Comparison of ENCODE assay signal across 10 mouse cellular contexts in genomic region chr19:61141299-61141698, GRCm38 (mm10). TPM values are rescaled to one million over a fixed set of nuclear protein-coding genes. Genes with fewer than 3 reads are reported as not detected.
DNase-seq lines count a peak whose midpoint lies in the region; ATAC-seq and TF ChIP-seq lines count a peak whose summit lies in the region.
"Had no signal": no experiment of that assay in that cellular context is flagged by ENCODE, and none has a peak within 500 bp of the region (broad histone marks: within the 10 kb centered on the region; RNA-seq: fewer than 3 reads in every experiment).

No protein-coding gene starts in this region.

- H3K27ac ChIP-seq in heart, embryonic 15.5 days = peak overlapping the region; percentile 67; the same call in 1 of the 2 replicates
- H3K27ac ChIP-seq in bone marrow macrophage, adult 2 months (ENCODE audit: insufficient read depth, low read depth, low read length) = no peak overlapping the region
- H3K27ac ChIP-seq in hindbrain, embryonic 15.5 days (replicated peaks) = no peak overlapping the region
- no peak overlapping the region for H3K27ac ChIP-seq in midbrain, embryonic 14.5 days (replicated peaks; ENCODE audit: low read depth, low read length)

- peak overlapping the region; percentile 83 for H3K4me2 ChIP-seq in heart, embryonic 15.5 days
- H3K4me2 ChIP-seq in hindbrain, embryonic 15.5 days = peak overlapping the region; percentile 74
- peak overlapping the region; percentile 58 for H3K4me2 ChIP-seq in midbrain, embryonic 14.5 days (ENCODE audit: low read length)

- ATAC-seq in heart, embryonic 15.5 days (replicated peaks; ENCODE audit: insufficient number of reproducible peaks, insufficient read depth, low FRiP score, low read depth) = no peak
- ATAC-seq in hindbrain, embryonic 15.5 days (ENCODE audit: low FRiP score, low read depth) = no peak
- no peak for ATAC-seq in midbrain, embryonic 14.5 days (ENCODE audit: low FRiP score, low TSS enrichment)
- ATAC-seq in megakaryocyte-erythroid progenitor cell, adult 5-6 weeks (replicated peaks; ENCODE audit: low FRiP score, low TSS enrichment, poor library complexity, severe bottlenecking) = no peak

- no peaks in the 10 kb centered on the region for H3K27me3 ChIP-seq in heart, embryonic 15.5 days
- no peaks in the 10 kb centered on the region for H3K27me3 ChIP-seq in hindbrain, embryonic 15.5 days
- H3K27me3 ChIP-seq in midbrain, embryonic 14.5 days (ENCODE audit: control insufficient read depth, insufficient read depth, low read length) = no peaks in the 10 kb centered on the region
- H3K27me3 ChIP-seq: Patski had no signal

- no peak for TF ChIP-seq POLR2A in bone marrow macrophage, adult 2 months (IDR thresholded peaks at IDR 0.05; ENCODE audit: borderline replicate concordance, low read depth, low read length)

- no peak for TF ChIP-seq CTCF in bone marrow macrophage, adult 2 months (IDR thresholded peaks at IDR 0.05; ENCODE audit: low read depth, low read length)

- intact Hi-C loops in heart, postnatal 14 days (cut with DNase I) = no loop called here

- no peak for DNase-seq in heart, postnatal 14 days
- DNase-seq in midbrain, embryonic 14.5 days = no peak
- no peak for DNase-seq in frontal cortex, postnatal 14 days (ENCODE audit: low spot score in 2 of 2)
- DNase-seq in cerebellum, postnatal 4 days (ENCODE audit: low spot score in 2 of 2) = no peak

- H3K9ac ChIP-seq in heart, embryonic 15.5 days = peak overlapping the region; percentile 65
- peak overlapping the region; percentile 66 for H3K9ac ChIP-seq in hindbrain, embryonic 15.5 days
- H3K9ac ChIP-seq in midbrain, embryonic 14.5 days (replicated peaks; ENCODE audit: low read length) = peak overlapping the region; percentile 53; the same call in 1 of the 2 replicates

- H3K4me3 ChIP-seq in heart, embryonic 15.5 days = peak overlapping the region; percentile 83
- peak overlapping the region; percentile 82 for H3K4me3 ChIP-seq in bone marrow macrophage, adult 2 months (ENCODE audit: insufficient read depth, low read length)
- H3K4me3 ChIP-seq in hindbrain, embryonic 15.5 days = peak overlapping the region; percentile 78
- peak overlapping the region; percentile 47 for H3K4me3 ChIP-seq in midbrain, embryonic 14.5 days (replicated peaks; ENCODE audit: low read depth, low read length)

- WGBS in heart, embryonic 15.5 days = 16% methylated on average over 4 of the region's 4 CpGs
- WGBS in hindbrain, embryonic 15.5 days = 26% methylated on average over 4 of the region's 4 CpGs
- 26% methylated on average over 4 of the region's 4 CpGs for WGBS in midbrain, embryonic 14.5 days

- H3K9me3 ChIP-seq in heart, embryonic 15.5 days (replicated peaks) = no peaks in the 10 kb centered on the region
- no peaks in the 10 kb centered on the region for H3K9me3 ChIP-seq in hindbrain, embryonic 15.5 days
- H3K9me3 ChIP-seq in midbrain, embryonic 14.5 days (ENCODE audit: control insufficient read depth, low read length) = no peaks in the 10 kb centered on the region

- no peaks in the 10 kb centered on the region for H3K36me3 ChIP-seq in heart, embryonic 15.5 days
- no peaks in the 10 kb centered on the region for H3K36me3 ChIP-seq in hindbrain, embryonic 15.5 days
- no peaks in the 10 kb centered on the region for H3K36me3 ChIP-seq in midbrain, embryonic 14.5 days (ENCODE audit: control insufficient read depth, insufficient read depth, low read length)

- H3K4me1 ChIP-seq in heart, embryonic 15.5 days (replicated peaks) = peaks cover 12% of the 10 kb centered on the region
- peaks cover 7% of the 10 kb centered on the region for H3K4me1 ChIP-seq in bone marrow macrophage, adult 2 months (ENCODE audit: control insufficient read depth, insufficient read depth, low read length)
- peaks cover 15% of the 10 kb centered on the region for H3K4me1 ChIP-seq in hindbrain, embryonic 15.5 days (replicated peaks)
- peaks cover 12% of the 10 kb centered on the region for H3K4me1 ChIP-seq in midbrain, embryonic 14.5 days (ENCODE audit: control insufficient read depth, insufficient read depth, low read length)

RNA-seq across cellular contexts. Expression of gene Zfp950, which starts 0.7 kb away (rescaled TPM):
- 26.3 and 29.6 TPM in 2 replicates for polyA plus RNA-seq in heart, embryonic 15.5 days (2015; fragmentation: Nextera tagmentation; extraction: Ambion mirVana)
- 10 to 100 TPM in 1 of 2 experiments, 1 to 10 TPM in 1; 9.9 to 14.8 TPM for total RNA-seq in heart, postnatal 14 days (2021)
- 38.3 and 39.8 TPM in 2 replicates for polyA plus RNA-seq in bone marrow macrophage, adult 2 months (2012; ENCODE audit: insufficient read depth, insufficient read length, missing spikeins)
- 47.7 and 56.9 TPM in 2 replicates for polyA plus RNA-seq in hindbrain, embryonic 15.5 days (2015; fragmentation: Nextera tagmentation; extraction: Ambion mirVana)
- 42.6 and 48.6 TPM in 2 replicates for polyA plus RNA-seq in midbrain, embryonic 14.5 days (2014; fragmentation: Nextera tagmentation; extraction: Ambion mirVana)
- 34.4 and 40.7 TPM in 2 replicates for total RNA-seq in megakaryocyte-erythroid progenitor cell, adult 5-6 weeks (2014; fragmentation: Nextera tagmentation)
- 27.7 and 48.3 TPM in 2 replicates for total RNA-seq in megakaryocyte-erythroid progenitor cell, adult 5-6 weeks (2017)

RNA-seq across cellular contexts. Expression of gene Gm7102, which starts 34.8 kb away (rescaled TPM):
- not detected in 2 replicates for polyA plus RNA-seq in heart, embryonic 15.5 days (2015; fragmentation: Nextera tagmentation; extraction: Ambion mirVana)
- under 1 TPM in 1 of 2 experiments, not detected in 1; 0.24 TPM for total RNA-seq in heart, postnatal 14 days (2021)
- polyA plus RNA-seq in bone marrow macrophage, adult 2 months (2012; ENCODE audit: insufficient read depth, insufficient read length, missing spikeins) = 0.39 TPM in 1 of 2 replicates, not detected in the other
- polyA plus RNA-seq in hindbrain, embryonic 15.5 days (2015; fragmentation: Nextera tagmentation; extraction: Ambion mirVana) = 0.18 TPM in 1 of 2 replicates, not detected in the other
- polyA plus RNA-seq in midbrain, embryonic 14.5 days (2014; fragmentation: Nextera tagmentation; extraction: Ambion mirVana) = 0.15 TPM in 1 of 2 replicates, not detected in the other
- 1.1 TPM in 1 of 2 replicates, not detected in the other for total RNA-seq in megakaryocyte-erythroid progenitor cell, adult 5-6 weeks (2014; fragmentation: Nextera tagmentation)
- not detected in 2 replicates for total RNA-seq in megakaryocyte-erythroid progenitor cell, adult 5-6 weeks (2017)

RNA-seq across cellular contexts. Expression of gene Gm6020, which starts 42.4 kb away (rescaled TPM):
- polyA plus RNA-seq in heart, embryonic 15.5 days (2015; fragmentation: Nextera tagmentation; extraction: Ambion mirVana) = not detected in 2 replicates
- not detected for total RNA-seq in heart, postnatal 14 days (2021)
- polyA plus RNA-seq in bone marrow macrophage, adult 2 months (2012; ENCODE audit: insufficient read depth, insufficient read length, missing spikeins) = not detected in 2 replicates
- polyA plus RNA-seq in hindbrain, embryonic 15.5 days (2015; fragmentation: Nextera tagmentation; extraction: Ambion mirVana) = not detected in 2 replicates
- polyA plus RNA-seq in midbrain, embryonic 14.5 days (2014; fragmentation: Nextera tagmentation; extraction: Ambion mirVana) = not detected in 2 replicates
- not detected in 2 replicates for total RNA-seq in megakaryocyte-erythroid progenitor cell, adult 5-6 weeks (2014; fragmentation: Nextera tagmentation)
- not detected in 2 replicates for total RNA-seq in megakaryocyte-erythroid progenitor cell, adult 5-6 weeks (2017)
- polyA plus RNA-seq: Patski; testis, adult 2 months had no signal
